Mouse (Mus musculus): Measurements from ENCODE around the gene Rps7.

DNA sequence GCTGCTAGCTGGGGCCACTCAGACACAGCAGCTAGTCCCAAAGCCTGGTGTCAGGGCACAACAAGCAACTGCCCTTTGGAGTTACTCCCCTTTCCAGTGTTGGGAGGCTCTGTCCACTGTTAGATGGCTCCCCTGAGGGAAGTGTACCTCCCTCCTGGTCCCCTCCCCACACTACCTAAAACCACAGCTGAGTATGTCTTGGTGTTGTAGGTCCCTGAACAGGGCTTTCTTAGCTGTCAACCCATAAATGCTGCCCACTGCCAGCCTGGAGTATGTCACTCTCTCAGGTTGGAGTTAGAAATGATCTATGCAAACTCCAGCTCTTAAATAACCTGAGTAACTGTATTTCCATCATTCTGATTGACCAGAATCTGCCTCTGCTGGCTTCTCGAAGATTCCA, 13.1 kb downstream of the Rps7 start:
- TF ChIP-seq CTCF (IDR thresholded peaks at IDR 0.05; ENCODE audit: control insufficient read depth, insufficient read depth, low read length) (no peak), POLR2A (IDR thresholded peaks at IDR 0.05; ENCODE audit: borderline replicate concordance, control insufficient read depth, low read depth, low read length) (no peak)
